Mouse (Mus musculus) stomach, embryonic 16.5 days (tissue): ENCODE data around the gene Msln. TPM values are rescaled to one million over a fixed set of nuclear protein-coding genes. Genes with fewer than 3 reads are reported as not detected.

Experiments
- ATAC-seq: fragments of 200-750 bp; cut with Nextera tagmentation; 2 replicates; pipeline ENCODE4 v1.8.0; 2017; ENCODE audit warnings: moderate number of reproducible peaks, moderate TSS enrichment; ENCODE audit not compliant: insufficient read depth, low FRiP score
- H3K27ac ChIP-seq: fragments of 300-500 bp; sonication (generic); 2 replicates; pipeline ENCODE4 v1.5.1; 2014; ENCODE audit warnings: low read length
- H3K27me3 ChIP-seq: fragments of 300-500 bp; sonication (generic); 2 replicates; pipeline ENCODE4 v1.6.1; 2014; ENCODE audit warnings: low read length, control low read depth, mixed read lengths; ENCODE audit not compliant: control insufficient read depth, insufficient read depth
- H3K36me3 ChIP-seq: fragments of 300-500 bp; sonication (generic); 2 replicates; pipeline ENCODE4 v1.6.1; 2014; ENCODE audit warnings: low read length; ENCODE audit not compliant: control insufficient read depth, insufficient read depth
- H3K4me1 ChIP-seq: fragments of 300-500 bp; sonication (generic); 2 replicates; pipeline ENCODE4 v1.6.1; 2014; ENCODE audit warnings: low read length, control low read depth, mixed read lengths; ENCODE audit not compliant: control insufficient read depth, insufficient read depth
- H3K4me2 ChIP-seq: fragments of 300-500 bp; sonication (generic); 2 replicates; pipeline ENCODE4 v1.6.1; 2014; ENCODE audit warnings: low read depth, low read length, mixed read lengths
- H3K4me3 ChIP-seq: fragments of 300-500 bp; sonication (generic); replicated peaks from 2 replicates; pipeline ENCODE4 v1.5.1; 2014; ENCODE audit warnings: mild to moderate bottlenecking, low read length
- H3K9ac ChIP-seq: fragments of 300-500 bp; sonication (generic); 2 replicates; pipeline ENCODE4 v1.6.1; 2014; ENCODE audit warnings: low read length
- H3K9me3 ChIP-seq: fragments of 300-500 bp; sonication (generic); replicated peaks from 2 replicates; pipeline ENCODE4 v1.6.1; 2016; ENCODE audit warnings: low read length, control low read depth; ENCODE audit not compliant: control insufficient read depth
- WGBS: fragments of 180-500 bp; shearing (Covaris S2); extraction: QIAGEN DNeasy Blood & Tissue Kit; methylation state at CpG from one replicate; pipeline ENCODE4 v1.1.7; 2014; 5-methylcytosine and 5-hydroxymethylcytosine counted together
- polyA plus RNA-seq: library from polyadenylated mRNA; unstranded; fragments of >200 nt; fragmentation: Nextera tagmentation; extraction: Ambion mirVana; gene quantifications from 2 replicates; pipeline ENCODE4 v1.2.1, GENCODE M21; 2015

Gene Msln
- polyA plus RNA-seq, 1 experiment from 2014 or later: 77.0 TPM

DNA sequence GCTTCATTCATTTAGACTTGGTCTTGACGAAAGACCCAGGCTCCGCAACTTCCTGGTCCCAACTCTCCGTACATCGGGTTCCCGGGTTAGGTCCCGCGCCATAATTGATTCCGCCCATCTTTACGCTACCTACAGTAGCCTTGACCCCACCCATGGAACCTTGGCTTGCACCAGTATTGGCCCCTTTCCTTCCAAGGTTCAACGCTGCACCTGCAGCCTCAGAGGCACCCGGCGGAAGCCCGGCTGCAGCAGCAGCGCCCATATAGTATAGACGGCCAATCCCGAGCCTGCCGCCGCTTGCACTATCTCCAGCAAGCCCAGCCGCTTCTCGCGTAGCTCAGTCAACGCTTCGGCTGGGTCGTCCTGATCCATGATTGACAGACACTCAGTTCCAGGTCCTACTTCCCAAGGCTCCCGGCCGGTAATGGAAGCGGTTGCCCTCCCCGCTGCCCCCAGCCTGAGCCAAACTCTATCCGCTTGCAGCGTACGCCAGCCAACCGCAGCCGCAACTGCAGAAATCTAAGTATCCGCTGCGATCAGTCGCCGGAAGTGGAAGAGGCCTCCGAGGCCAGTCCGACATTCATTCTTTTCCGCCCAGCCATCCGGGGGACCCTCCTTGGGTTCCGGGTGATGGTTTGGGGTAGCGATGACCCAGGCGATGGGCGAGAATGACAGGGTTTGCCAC is 37.8 kb upstream of the Msln start:
- H3K27ac ChIP-seq: peak overlapping the region; percentile 98
- H3K9me3 ChIP-seq: no peaks in the 10 kb centered on the region
- peaks cover 37% of the 10 kb centered on the region for H3K4me1 ChIP-seq
- peak overlapping the region; percentile 77 for H3K9ac ChIP-seq
- H3K36me3 ChIP-seq: 0 out of 2 replicates have a peak, but pooled peaks cover 5% of the 10 kb centered on the region
- peak; percentile 74 for ATAC-seq
- peak overlapping the region; percentile 93 for H3K4me3 ChIP-seq
- peak overlapping the region; percentile 96 for H3K4me2 ChIP-seq
- WGBS: under 1% methylated on average over 45 of the region's 45 CpGs
- H3K27me3 ChIP-seq: no peaks in the 10 kb centered on the region

DNA sequence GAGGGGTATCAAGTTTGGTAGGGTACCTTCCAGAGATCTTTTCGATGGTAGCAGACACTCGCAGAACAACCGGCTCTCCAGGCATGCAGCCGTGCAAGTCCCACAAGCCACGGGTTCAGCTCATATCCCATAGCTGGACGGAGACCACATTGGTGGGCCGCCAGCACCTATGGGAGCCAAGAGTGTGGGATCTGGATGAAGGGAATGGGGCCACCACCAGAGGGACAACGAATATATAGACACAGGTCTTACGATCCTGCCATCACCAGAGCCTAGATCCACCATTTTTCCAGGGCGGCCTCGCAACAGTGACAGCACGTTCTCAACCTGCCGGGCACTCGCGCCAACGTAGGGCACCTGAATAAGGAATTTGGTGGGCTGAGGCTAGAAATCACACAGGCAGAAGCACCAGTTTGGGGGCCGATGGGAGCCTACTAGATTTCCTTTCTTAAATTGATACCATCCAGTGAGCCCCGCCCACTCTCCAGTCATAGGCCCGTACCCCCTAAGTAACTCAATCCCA is 37.2 kb upstream of the Msln start:
- H3K36me3 ChIP-seq: 0 out of 2 replicates have a peak, but pooled peaks cover 5% of the 10 kb centered on the region
- no peaks in the 10 kb centered on the region for H3K27me3 ChIP-seq
- ATAC-seq: no peak
- H3K4me3 ChIP-seq: peak overlapping the region; percentile 93
- peak overlapping the region; percentile 77 for H3K9ac ChIP-seq
- peak overlapping the region; percentile 96 for H3K4me2 ChIP-seq
- 23% methylated on average over 19 of the region's 19 CpGs for WGBS
- peak overlapping the region; percentile 98 for H3K27ac ChIP-seq
- peaks cover 36% of the 10 kb centered on the region for H3K4me1 ChIP-seq
- H3K9me3 ChIP-seq: no peaks in the 10 kb centered on the region

GRCm38 (mm10) chr17:25786781-25787504 is 32.8 kb upstream of the Msln start:
- Histone ChIP-seq H3K36me3 (peaks cover 5% of the 10 kb centered on the region; the same call in 1 of the 2 replicates), H3K9me3 (no peaks in the 10 kb centered on the region), H3K4me2 (no peak overlapping the region), H3K9ac (no peak overlapping the region), H3K27me3 (no peaks in the 10 kb centered on the region), H3K4me3 (no peak overlapping the region), H3K27ac (no peak overlapping the region), H3K4me1 (peaks cover 20% of the 10 kb centered on the region)
- WGBS: 90% methylated on average over 9 of the region's 9 CpGs
- ATAC-seq: no peak

GRCm38 (mm10) chr17:25786280-25786679 is 32.1 kb upstream of the Msln start, which contains the start of gene Ccdc78:
Ccdc78 (plus strand) TSS chr17:25786580.
- H3K9me3 ChIP-seq: no peaks in the 10 kb centered on the region
- H3K4me2 ChIP-seq: peak within 1 kb of the TSS; percentile 71
- peak within 1 kb of the TSS; percentile 83 for H3K9ac ChIP-seq
- peak within 1 kb of the TSS; percentile 84 for H3K27ac ChIP-seq
- peaks cover 16% of the 10 kb centered on the region for H3K4me1 ChIP-seq
- peaks cover 5% of the 10 kb centered on the region; the same call in 1 of the 2 replicates for H3K36me3 ChIP-seq
- no peaks in the 10 kb centered on the region for H3K27me3 ChIP-seq
- WGBS: 80% methylated on average over 3 of the region's 3 CpGs
- ATAC-seq: no peak
- peak within 1 kb of the TSS; percentile 67 for H3K4me3 ChIP-seq

GRCm38 (mm10) chr17:25785281-25785745 is 31.1 kb upstream of the Msln start, which contains the start of gene Haghl:
Haghl (minus strand) TSS chr17:25785673.
- peak within 1 kb of the TSS; percentile 83 for H3K9ac ChIP-seq
- peak within 1 kb of the TSS; percentile 67 for H3K4me3 ChIP-seq
- H3K4me2 ChIP-seq: peak within 1 kb of the TSS; percentile 71
- H3K4me1 ChIP-seq: peaks cover 14% of the 10 kb centered on the region
- H3K9me3 ChIP-seq: no peaks in the 10 kb centered on the region
- H3K36me3 ChIP-seq: peaks cover 5% of the 10 kb centered on the region; the same call in 1 of the 2 replicates
- H3K27me3 ChIP-seq: no peaks in the 10 kb centered on the region
- under 1% methylated on average over 23 of the region's 23 CpGs for WGBS
- ATAC-seq: peak; percentile 87
- H3K27ac ChIP-seq: peak within 1 kb of the TSS; percentile 84

GRCm38 (mm10) chr17:25783861-25784574 is 29.8 kb upstream of the Msln start:
- Histone ChIP-seq H3K4me3 (peak overlapping the region; percentile 67), H3K36me3 (peaks cover 8% of the 10 kb centered on the region; the same call in 1 of the 2 replicates), H3K9ac (peak overlapping the region; percentile 83; the same call in 1 of the 2 replicates), H3K27ac (no peak overlapping the region), H3K4me2 (peak overlapping the region; percentile 71), H3K4me1 (peaks cover 14% of the 10 kb centered on the region), H3K9me3 (no peaks in the 10 kb centered on the region), H3K27me3 (no peaks in the 10 kb centered on the region)
- WGBS: 74% methylated on average over 15 of the region's 15 CpGs
- ATAC-seq: no peak

DNA sequence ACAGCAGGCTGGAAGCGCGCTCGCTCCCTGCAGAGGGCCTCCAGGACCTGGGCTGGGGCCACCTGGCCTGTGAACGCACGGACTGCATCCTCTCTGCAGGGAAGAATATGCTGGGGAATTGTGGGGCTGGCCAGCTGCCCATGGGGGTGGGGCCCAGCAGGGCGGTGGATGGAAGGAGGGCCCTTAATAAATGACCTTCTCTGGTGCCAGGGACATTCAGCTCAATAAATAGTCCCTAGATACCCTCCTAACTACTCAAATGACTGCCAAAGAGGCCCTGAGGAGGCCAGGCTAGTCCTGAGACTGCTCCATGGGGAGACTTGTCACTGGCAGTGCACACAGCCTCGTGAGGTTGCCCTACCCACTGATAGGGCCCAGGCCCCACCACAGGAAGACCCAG is 28.9 kb upstream of the Msln start:
- WGBS: 57% methylated on average over 7 of the region's 7 CpGs
- Histone ChIP-seq H3K9me3 (no peaks in the 10 kb centered on the region), H3K36me3 (peaks cover 8% of the 10 kb centered on the region; the same call in 1 of the 2 replicates), H3K4me1 (peaks cover 14% of the 10 kb centered on the region), H3K4me2 (no peak overlapping the region), H3K27me3 (no peaks in the 10 kb centered on the region), H3K27ac (no peak overlapping the region), H3K4me3 (no peak overlapping the region), H3K9ac (no peak overlapping the region)
- ATAC-seq: no peak

DNA sequence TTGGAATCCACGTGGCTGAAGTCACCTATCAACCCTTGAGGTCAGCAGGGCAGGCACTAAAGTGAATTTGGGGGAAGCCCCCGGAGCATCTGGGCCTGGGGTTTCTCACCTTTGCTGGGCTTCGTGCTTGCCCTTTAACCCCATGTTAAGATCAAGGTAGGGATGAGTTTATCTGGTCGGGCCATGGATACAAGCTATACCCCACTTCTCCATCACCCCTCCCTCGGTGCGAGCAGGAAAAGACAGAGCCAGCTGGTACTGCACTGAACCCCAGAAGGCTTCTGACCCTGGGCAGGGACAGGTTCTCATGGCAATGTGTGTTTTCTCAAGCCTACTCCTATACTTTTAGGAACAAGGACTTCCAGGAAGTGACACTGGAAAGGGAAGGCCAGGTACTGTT is 27.2 kb upstream of the Msln start:
- ATAC-seq: no peak
- Histone ChIP-seq H3K27ac (no peak overlapping the region), H3K27me3 (no peaks in the 10 kb centered on the region), H3K4me3 (no peak overlapping the region), H3K4me1 (peaks cover 14% of the 10 kb centered on the region), H3K9me3 (no peaks in the 10 kb centered on the region), H3K9ac (no peak overlapping the region), H3K36me3 (peaks cover 3% of the 10 kb centered on the region; the same call in 1 of the 2 replicates), H3K4me2 (no peak overlapping the region)
- WGBS: 75% methylated on average over 6 of the region's 6 CpGs
